Mouse (Mus musculus) ovary, postnatal 14 days (tissue): ENCODE data around the gene Ppp2r5e.
A peak's percentile ranks its signal among the peaks of the same experiment; 100 is the strongest.

ENCODE experiments used
- DNase-seq: peaks from one replicate; pipeline ENCODE4 v3.0.0; 2022; ENCODE audit warnings: low spot score

The Ppp2r5e gene

DNA sequence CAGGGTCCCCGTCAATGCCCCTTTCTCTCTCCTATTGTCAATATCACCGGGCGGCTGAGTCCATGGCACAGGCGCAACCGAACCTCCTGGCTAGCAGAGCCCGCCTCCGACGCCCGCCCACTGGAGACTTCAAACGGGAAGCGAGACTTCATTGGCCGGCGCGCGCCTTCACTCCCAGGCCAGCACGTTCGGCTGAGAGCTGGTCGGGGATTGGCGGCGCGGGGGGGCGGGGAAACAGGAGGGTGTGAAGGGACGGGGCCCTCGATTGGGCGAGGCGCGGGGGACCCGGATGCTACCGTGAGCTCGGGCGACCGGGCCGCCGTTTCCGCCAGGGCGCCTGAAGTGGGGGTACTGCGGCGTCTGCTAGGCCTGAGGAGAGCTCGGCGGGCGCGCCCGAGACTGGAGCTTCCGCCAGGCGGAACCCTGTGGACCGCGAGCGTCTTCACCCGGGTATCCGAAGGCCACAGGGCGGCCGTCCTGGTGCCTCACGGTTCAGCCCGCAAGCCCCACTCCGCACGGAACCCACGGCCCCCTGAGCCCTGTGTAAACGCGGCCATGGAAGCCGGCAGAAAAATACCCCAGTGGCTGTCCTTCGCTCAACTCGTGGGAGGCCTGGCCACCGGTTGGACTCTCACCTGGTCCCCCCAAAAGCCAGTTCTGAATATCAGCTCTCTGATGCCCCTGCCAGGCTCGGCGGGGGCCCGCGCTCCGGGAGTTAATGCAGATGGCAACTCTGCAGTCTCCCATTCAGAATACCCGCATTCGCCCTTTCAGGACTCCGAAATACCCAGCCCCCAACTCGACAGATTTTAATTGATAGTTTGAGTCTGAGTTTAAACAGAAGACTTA lies at the start of gene Ppp2r5e:
Gene Ppp2r5e, minus strand, starts transcription at position 92 of the 849 bp plus-strand sequence.
- peak; percentile 96 for DNase-seq

DNA sequence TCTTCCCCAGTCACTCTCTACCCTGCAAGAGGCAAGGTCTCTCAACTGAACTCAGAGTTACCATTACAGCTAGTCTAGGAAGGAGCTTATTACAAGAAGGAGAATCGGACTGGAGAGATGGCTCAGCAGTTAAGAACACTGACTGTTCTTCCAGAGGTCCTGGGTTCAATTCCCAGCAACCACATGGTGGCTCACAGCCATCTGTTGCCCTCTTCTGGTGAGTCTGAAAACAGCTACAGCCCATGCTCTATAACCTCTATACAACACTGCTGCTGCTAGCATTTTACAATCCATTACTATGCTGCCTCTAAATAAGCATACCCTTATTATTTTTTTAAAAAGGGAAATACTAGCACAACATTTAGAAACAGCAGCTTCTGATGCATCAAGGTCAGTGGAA lies 49.7 kb upstream of the Ppp2r5e start:
- DNase-seq, result no peak

DNA sequence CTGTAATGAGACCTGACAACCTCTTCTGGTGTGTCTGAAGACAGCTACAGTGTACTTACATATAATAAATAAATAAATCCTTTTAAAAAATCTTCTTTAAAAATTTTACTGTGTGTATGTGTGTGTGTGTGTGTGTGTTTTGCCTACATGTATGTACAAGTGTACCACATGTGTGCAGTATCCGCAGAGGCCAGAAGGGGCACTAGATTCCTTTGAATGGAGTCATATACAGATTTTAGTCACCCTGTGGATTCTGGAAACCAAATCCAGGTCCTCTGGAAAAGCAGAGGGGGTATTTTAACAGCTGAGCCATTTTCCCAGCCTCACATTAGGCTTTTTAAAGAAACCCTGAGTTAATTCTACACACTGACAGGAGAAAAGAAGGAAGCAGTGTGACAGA lies 45.7 kb upstream of the Ppp2r5e start:
- no peak for DNase-seq

DNA sequence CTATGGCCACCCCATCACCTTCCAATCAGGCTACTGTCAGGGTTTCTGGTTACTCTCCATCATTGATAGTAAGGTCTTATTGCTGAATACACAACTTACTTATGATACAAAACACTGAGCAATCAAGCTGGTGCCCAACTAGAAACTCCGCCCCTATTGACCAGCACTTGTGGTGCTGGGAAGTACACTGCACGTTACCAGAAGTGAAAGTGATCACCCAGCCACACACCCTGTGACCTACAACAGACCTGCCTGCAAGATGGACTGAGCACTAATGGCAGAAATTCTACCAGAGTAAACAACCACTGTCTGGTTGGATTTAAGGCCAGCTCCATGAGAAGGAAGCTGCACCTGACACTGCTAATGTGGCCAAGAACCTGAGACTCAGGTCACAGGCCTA lies 42.3 kb upstream of the Ppp2r5e start:
- DNase-seq, result no peak

DNA sequence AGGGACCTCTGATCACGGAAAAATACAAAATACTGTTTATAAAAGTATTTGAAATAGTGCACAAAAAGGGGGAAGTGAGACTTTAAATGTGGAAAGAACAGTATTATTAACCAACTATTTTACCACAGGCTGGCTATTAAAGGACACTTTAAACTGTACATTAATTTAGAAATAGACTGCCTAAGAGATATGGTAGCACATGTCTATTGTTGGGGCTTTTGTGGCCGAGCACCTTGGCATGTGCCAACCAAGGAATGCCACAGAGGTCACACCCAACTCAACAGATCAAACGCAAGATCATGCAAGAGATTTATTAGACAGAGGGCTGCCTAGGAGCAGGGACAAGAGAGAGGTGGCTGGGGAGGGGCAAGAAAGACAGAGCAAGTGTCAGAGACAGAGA lies 41.1 kb upstream of the Ppp2r5e start:
- no peak for DNase-seq

DNA sequence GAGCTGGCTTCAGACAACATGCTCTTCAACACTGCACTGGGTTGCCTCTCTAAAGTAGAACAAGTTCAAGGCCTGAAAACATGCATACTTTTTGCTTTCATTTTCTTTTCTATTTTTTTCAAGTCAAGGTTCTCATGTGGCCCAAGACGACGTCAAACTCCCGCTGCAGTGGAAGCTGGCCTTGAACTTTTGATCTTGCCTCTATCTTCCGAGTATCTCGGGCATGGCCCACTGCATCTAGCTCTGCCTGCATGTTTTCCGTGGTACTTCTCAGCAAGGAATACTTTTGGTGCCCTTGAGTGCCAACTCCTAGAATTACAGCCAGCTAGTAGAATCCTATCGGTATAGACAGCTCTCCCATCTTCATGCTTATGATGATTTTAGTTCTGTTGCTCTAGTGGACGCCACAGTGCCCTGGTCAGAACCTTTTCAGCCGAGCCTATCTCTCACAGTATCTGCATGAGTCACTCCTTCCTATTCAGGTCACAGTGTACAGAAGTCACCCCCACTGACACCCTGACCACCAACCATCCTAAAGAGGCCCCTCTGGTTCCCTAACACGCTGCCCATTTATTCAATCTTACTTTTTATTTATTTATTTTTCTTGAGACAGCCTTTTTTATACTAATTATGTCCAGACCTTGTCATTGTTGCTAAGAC lies 39.9 kb upstream of the Ppp2r5e start:
- DNase-seq, result no peak

DNA sequence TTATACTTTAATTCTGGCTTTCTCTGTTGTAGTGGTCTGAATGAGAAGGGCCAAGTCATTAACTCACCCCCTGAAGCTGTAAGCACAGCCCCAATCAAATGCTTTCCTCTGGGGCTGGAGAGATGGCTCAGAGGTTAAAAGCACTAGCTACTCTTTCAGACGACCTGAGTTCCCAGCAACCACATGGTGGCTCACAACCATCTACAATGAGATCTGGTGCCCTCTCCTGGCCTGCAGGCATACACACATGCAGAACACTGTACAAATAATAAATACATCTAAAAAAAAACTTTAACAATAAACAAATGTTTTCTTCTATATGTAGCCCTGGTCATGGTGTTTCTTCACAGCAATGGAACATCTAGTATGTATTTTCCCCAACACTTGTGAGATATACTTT lies 33.6 kb upstream of the Ppp2r5e start:
- DNase-seq, result no peak

DNA sequence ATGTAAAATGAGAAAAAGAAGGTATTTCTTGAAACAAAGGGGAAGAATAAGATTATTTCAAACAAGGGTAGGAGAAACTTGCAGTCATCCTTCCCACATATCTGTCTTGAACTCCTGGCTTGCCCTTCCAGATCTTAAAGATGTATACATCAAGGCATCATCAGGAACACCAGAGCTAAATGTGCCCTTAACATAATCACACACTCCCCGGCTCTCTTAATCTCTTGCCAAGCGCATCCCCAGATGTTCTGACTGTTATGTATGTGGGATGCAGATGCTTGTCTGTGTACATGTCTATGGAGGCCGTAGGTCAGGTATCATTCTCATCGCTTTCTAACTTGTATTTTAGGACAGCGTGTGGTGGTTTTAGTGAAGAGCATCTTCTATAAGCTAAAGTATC lies 27.2 kb upstream of the Ppp2r5e start:
- DNase-seq, result no peak

DNA sequence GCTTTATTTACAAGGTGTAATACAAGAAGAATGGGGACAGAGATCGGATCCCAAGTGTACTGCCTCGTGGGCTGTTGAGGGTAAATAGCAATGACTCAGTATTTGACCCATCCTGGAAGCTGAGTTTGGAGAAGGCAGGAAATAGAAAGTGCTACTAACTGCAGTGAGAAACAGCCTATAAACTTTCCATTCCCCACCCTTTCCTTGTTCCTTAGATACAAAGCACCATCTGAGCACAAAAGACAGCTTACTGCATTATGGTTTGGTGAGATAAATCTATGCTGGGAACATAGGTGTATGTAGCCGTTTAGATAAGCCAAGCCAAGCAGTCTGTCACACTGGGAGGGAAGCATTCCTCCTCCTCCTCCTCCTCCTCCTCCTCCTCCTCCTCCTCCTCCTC lies 26.8 kb upstream of the Ppp2r5e start:
- DNase-seq, result no peak

DNA sequence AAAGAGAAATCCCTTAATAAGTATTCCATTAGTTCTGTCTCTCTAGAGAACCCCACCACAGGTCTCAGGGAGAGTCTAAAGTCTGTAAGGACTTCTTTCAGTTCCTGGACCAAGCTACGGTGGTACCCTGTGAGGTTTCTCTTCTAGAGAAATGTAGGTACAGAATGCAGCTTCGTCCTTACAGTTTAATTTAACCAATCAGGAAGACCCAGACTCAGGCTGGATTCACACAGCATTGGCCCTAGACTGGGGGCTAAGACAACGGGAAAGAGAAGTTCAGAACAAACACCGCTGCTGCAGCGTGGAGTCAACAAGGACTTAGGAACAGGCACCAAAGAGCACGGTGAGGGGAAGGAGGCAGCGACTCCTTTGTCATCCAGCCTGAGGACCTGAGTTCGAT lies 20.8 kb upstream of the Ppp2r5e start:
- DNase-seq, result no peak

DNA sequence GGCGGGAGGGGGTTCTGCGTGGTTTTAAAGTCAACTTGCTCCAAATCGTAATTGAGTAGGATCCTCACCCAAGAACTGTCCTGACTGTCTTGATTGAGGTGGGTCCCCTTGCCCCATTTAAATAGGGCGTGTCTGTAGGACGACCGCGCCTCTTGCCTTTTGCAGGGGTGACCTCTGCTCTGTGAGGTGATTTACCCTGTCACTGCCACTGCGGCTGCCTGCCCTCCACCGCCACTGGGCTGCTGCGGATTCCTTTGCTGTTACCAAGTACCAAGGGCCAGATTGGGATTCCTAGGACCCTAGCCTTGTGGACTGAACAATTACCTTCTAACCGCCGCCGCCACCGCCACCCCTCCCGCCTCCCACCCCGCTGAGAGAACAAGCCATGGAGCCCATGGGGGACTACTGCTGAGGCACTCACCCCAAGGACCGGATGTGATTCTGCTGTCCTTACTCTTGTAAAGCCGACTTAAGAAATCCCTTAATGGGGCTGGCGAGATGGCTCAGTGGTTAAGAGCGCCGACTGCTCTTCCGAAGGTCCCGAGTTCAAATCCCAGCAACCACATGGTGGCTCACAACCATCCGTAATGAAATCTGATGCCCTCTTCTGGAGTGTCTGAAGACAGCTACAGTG lies 20.2 kb upstream of the Ppp2r5e start:
- DNase-seq, result no peak

DNA sequence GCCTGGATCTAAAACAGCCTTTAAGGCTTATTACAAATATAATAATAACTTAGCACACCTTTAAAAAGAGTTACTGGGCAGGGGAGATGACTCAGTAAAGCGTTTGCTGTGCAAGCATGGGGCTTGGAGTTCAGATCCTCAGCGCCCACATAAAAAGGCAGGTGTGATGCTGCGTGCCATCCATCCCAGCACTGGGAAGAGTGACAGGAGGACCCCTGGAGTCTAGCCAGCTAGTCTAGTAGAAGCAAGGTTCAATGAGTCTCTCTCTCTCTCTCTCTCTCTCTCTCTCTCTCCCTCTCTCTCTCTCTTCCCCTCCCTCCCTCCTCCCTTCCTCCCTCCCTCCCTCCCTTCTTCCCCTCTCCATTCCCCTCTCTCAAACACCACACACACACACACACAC lies 19.5 kb upstream of the Ppp2r5e start:
- no peak for DNase-seq

DNA sequence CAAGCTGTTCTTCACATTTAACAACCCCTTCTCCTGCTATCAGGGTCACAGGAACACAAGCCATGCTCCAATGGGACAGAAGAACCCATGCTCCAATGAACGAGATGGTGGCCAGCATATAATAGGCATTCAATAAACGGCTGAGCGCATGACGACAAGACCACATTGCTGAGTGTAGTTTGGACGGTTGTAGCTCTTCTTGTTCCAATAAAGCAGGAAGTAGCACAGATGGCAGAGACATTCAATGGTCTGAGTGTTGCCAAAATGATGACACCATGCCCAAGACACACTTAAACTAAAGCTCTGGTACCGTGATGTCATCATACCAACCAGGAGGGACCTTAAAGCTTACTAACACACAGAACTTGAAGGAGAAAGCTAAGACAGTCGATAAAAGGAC lies 16.7 kb upstream of the Ppp2r5e start:
- DNase-seq, result no peak

DNA sequence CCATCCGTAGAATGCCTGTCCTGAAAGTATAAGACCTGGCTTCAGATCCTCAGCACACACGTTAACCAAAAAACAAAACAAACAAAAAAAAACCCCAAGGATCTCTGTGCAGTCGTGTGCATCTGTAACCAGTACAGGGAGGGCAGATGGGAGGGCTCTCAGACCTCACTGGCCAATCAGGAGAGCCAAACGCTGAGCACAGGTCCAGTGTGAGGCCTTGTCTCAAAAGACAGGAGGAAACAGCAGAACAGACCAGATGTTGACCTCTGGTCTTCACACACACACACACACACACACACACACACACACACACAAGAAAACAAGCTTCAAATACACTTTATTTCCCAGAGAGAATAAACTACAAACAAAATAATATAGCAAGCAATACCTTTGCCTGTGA lies 3.4 kb upstream of the Ppp2r5e start:
- DNase-seq, result no peak

DNA sequence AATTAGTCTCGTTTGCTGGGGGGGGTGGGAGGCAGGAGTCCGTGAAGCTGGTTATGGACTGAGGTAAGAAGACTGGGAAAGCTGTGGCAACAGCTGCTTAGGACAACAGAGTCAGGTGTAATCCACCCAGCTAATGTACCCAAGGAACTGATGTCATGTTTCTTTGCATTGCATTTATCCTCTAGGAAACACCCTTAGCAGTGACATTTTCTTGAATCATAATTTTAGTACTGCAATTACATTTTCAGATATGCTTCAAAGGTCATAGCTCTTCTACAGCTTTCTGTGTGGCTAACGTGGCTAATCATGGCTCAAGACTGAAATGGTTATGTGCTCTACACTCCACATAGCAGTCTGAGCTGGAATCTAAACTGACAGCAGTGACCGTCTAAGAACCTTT lies 2.9 kb upstream of the Ppp2r5e start:
- no peak for DNase-seq

DNA sequence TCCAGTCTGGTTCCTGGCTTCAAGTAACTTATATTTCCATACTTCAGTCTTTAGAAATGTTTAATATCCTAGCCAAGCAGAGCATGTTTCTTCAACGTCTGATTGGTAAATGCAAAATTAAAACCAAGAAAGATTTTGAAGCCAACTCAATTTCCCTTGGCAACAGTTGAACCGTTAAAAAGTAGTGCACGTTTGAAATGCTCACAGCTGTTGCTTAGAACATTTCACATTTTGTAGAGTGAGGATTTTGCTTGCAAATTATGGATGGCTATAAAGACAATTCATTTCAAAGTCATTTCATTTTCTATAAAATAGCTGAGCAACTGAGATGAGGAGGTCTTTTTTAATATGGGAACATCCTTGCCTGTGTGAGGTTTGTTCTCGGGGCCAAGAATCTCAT lies 1.7 kb upstream of the Ppp2r5e start:
- no peak for DNase-seq

DNA sequence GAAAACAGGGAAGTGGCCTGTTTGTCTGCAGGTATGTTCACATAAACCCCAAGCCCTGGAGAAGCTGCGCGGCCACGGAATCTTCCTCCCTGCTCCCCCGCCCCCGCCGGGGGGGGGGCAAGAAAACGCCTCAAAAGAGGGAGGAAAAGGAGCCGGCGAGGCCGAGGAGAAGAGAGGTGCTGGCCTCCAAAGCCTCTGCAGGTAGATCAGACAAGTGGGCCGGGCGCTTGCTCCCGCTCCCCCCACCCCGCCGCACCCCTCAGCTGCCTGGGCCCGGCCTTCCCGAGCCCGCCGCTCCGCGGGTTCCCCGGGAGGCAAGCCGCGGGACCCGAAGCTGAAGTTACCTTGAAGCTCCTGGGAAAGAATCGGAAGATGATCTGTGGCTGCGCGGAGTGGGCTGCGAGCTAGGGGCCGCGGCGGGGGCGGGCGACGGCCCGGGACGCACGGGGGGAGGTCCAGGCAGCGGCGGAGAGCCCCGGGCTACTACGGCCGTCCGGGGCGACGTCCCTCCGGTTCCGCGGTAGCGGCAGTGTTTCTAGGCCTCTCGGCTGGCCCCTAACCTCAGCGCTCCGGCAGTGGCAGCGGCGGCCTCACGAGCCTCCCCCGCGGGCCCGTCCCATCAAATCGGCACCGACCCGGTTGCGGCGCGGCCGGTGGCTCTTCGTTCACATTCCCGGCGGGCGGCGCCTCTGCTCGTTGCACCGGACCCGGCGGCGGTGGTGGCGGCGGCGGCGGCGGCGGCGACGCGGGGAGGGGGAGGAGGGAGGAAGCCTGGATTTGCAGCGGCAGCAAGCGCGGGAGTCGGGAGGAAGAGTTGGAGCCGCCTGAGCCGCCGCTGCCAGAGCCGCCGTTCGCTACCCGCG lies 523 bp downstream of the Ppp2r5e start:
- DNase-seq, result peak; percentile 14

DNA sequence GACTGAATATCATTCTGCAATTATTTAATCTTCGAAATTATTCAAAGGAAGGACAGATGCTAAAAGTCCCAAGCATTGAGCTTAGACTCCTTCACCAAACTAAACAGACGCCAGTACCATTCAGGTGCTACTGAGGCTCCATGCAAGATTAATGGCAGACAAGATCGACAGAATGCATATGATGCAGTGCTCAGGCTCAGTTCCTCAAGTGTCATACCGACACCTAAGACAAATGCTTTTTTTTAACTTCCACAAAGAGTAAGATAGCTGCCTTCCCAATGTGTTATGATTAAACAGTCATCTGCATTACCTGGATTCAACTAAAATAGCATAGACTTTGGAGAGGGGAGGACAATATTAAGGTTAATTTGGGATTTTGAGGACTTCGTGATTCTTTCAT lies 1.6 kb downstream of the Ppp2r5e start:
- no peak for DNase-seq

DNA sequence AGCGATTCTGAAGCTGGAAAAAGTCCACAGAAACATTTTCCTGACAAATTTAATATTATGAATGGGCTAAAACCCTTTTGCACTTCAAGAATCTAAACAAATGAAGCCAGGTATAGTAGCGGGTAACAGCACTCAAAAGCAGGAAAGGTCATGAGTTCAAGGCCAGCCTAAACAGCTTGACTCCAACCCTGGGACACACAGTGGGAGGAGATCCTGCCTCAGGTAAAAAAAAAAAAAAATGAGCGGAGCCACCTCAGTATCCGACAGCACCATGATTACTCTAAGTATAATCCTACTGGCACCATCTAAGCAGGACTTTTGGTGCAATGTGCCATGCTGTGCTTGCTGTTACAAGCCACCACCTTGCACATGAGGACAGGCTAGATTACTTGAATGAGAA lies 2.2 kb downstream of the Ppp2r5e start:
- DNase-seq, result no peak

DNA sequence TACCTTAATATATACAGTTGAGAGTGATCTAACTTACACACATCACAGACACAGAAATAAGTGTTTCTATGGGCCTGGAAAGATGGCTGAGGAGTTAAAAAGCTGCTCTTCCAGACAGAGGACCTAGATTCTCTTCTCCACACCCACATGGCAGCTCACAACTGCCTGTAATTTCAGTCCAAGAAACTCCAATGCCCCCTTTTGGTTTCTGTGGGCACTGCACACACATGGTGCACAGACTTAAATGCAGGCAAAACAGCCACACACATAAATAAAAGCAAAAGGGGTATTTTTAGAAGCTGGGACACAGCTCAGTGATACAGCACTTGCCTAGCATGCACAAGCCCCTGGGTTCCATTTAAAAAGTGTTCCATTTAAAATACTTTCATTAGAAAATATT lies 8.5 kb downstream of the Ppp2r5e start:
- DNase-seq, result no peak

DNA sequence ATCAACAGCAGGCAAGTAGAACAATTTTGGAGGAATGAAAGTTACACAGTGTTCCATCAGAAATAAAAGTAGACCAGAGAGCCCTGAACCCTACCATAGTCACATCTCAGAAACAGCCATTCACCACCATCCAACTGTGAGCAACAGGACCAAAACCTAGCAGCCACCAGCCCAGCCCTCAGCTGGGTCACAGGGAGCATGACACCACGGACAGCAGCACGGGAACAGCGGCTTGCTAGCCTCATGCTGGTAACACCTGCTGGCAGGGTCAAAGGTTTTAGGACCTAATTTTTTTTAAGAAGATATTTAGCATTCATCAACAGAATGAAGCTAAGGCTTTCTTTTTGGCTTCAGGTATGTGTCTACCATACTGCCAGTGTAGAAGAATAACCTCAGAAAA lies 12.3 kb downstream of the Ppp2r5e start:
- DNase-seq, result no peak

DNA sequence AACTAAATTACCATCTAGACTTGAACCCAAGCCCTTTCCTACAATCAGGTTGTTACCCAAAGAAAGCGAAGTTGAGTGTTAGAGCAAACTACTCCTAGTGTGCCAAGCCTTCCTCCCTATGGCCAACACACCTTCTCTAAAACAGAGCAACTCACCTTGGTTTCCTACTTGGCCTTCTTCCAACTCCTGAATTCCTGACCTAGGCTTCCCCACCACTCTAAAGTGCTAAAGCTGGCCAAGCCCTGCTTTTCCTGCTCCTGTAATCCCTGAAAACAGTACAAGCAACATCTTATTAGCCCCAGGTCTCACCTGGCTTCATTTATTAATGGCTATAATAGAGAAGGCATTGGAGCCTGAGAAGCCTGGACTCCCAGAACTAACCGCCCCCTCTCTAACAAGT lies 17.0 kb downstream of the Ppp2r5e start:
- DNase-seq, result no peak
